Mouse (Mus musculus): Measurements from ENCODE around the gene Cd4.

GRCm38 (mm10) chr6:124862406-124863124 is 25.5 kb downstream of the Cd4 start:
- TF ChIP-seq CTCF (IDR thresholded peaks at IDR 0.05; ENCODE audit: low read depth, low read length) (no peak), POLR2A (IDR thresholded peaks at IDR 0.05; ENCODE audit: extremely low read depth, insufficient read depth, low read length) (no peak)
